Mouse (Mus musculus): ENCODE data around the gene Slc39a11.

The Slc39a11 gene

DNA sequence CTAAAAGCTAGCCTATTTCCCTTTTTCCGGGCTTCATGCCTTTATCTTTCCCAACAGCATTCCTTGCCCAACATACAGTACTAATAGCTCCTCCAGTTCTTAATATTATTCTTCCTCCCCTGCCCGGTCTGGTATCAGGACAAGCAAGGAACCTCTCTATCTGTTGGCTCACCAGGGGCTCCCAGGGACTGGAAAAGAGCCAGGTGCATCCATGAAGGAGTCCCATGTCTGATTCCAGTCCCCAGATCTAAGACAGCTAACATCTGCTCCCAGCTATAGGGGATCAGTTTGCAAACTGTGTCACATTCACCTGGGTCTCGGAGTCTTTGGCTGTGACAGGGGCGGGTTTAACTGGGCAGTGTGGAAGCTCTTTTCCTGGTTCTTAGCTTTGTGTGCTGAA is 388.5 kb downstream of the Slc39a11 start:
- DNase-seq (ENCODE audit: low read depth in 2 of 2, low spot score in 2 of 2): no peak

DNA sequence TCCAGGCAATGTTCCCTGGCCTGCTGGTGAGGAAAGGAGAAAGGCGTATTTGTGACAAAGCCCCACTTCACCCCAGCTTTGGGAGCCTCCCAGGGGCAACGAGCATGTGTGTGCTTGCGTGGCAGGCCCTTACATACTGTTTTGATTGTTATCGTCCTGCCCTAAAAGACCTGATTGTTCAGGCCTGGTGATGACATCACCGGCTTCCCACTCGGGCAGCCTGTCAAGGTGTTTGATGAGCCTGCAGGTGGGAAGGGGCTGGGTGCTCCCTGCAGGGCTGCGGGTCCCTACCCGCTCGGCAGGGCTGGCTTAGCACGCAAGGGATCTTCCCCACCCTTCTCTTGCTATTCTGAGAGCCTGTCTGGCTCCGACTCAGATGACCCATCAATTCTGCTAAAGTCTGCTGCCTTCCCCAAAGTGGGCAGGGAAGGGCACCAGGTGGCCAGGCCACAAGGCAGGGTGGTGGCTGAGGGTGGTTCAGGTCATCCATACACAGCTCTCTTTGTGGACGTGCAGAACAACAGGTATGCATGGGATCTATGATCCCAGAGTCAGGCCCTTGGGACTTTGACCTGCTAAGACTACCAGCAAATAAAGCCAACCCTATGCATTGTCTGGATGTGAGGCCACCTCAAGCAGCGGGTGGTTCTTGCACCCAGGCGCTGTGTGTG is 390.0 kb downstream of the Slc39a11 start:
- no peak for DNase-seq (ENCODE audit: low read depth in 2 of 2, low spot score in 2 of 2)

DNA sequence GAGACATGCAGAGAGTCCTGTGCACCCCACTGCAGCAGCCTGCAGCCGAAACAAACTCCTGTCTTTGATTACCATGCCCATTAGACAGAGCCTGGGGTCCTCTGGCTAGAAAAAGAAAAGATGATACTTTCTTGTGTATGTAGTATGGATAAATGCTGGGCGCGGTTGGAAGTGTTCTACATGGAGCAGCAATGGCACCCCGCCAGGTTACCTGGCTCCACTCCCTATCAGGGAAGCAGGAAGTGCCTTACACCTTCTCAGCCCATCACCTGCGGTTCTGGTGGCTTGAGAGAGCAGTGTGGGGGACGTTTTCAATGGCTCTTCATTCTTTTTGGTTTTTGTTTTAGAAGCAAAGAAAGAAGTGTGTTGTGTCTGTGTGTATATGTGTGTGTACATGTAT is 391.9 kb downstream of the Slc39a11 start:
- DNase-seq (ENCODE audit: low read depth in 2 of 2, low spot score in 2 of 2): no peak

DNA sequence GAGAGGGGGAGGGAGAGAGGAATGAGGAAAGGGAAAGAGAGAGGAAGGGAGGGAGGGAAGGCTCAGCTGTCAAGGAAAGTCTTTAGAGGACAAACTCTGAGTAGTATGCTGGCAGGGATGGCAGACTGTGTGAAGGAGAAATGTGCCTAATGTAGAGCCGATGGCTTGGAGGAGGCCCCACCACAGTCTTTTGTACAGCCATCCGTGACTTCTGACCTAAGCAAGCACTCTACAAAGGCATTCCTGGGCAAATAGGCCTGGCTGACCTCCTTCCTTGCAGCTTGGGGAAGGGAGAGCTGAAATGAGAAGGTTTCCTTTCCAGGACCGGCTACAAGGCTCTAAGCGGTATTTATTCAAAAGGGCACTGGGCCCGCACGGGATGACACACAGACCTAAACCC is 395.2 kb downstream of the Slc39a11 start:
- DNase-seq (ENCODE audit: low read depth in 2 of 2, low spot score in 2 of 2): no peak

DNA sequence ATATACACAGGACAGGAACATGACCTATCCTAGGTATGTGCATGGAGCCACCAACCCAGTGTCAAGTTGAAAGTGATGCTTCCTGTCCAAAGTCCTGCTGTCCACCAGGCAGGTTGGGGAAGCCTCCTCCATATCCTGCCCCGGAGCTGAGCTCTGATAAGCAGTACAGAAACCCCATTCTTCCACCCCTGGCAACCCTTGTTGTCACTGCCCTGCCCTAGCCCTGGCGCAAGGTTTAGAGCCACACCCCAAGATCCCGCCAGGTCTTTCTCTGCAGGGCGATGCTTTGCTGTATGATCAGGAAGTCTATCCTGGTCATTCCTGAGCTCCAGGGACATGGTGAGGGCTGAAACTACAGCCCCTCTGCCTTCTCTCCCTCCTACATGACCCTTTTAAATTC is 396.7 kb downstream of the Slc39a11 start:
- DNase-seq (ENCODE audit: low read depth in 2 of 2, low spot score in 2 of 2): no peak

DNA sequence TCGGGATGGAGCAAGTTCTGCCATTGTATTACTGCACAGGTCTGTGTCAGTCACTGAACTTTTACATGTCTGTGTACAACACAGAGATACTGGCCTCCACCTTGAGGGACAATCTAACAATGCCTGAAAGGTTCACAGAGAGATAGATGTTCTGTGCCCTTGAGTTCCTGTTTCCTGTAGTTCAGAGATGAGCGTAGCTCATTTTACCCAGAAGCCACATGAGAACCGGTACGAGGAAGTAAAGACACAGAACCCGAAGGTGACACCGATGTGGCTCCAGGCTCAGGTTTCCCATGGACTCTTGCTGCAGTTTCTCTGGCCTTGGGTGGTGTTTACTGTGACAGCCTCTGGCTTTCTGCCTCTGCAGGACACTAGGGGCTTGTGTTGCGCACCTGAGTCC is 398.7 kb downstream of the Slc39a11 start:
- DNase-seq (ENCODE audit: low read depth in 2 of 2, low spot score in 2 of 2): peak in 1 of 2 experiments; percentile 5

DNA sequence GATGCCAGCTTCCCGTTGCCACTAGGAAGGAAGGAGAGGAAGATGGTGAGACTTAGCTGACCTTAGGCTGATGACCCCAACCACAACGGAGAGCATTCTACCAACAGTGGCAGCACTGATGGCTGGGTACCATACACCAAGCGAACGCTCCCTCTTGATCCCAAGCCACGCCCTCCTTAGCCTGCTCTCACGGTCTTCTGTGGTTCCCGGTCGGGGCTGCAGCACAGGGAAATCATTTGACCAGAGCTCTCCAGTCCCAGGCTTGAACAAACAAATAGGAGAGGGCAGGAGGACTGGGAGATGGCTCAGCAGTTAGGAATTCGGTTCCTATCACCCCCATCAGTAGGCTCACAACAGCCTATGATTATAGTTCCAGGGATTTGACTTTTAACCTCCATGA is 403.4 kb downstream of the Slc39a11 start:
- DNase-seq (ENCODE audit: low read depth in 2 of 2, low spot score in 2 of 2): no peak

DNA sequence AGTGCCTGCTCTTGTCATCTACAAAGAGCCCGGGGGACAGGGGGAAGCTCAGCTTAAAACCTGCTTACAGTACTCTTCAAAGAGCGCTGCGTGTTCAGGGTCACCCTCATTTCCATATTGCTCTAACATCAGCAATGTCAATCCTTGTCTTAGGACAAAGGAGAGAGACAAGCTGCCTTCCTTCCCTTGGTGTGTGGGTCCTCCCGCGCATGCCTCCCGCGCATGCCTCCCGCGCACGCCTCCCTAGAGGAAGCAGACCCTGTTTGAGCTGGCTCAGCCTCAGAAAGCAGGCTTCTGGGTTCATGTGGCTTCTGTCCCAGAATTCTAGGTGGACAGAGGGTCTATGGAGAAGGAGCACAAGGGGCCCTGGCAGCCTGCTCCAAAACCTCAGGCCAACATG is 404.2 kb downstream of the Slc39a11 start:
- DNase-seq (ENCODE audit: low read depth in 2 of 2, low spot score in 2 of 2): no peak

DNA sequence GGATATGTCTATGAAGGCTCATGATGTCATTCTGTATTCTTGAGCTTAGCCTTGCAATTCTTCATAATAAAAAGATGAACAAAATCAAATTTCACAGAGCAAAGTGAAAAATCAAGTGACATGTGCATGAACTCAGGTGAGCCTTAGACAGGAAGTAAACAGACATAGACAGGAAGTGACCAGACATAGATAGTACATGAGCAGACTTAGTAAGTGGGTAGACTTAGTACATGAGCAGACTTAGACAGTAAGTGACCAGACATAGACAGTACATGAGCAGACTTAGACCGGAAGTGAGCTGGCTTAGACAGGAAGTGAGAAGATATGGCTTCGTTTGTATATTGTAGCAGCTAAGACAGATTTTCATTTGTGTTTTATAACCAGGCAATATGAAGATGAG is 415.4 kb downstream of the Slc39a11 start:
- DNase-seq (ENCODE audit: low read depth in 2 of 2, low spot score in 2 of 2): no peak

DNA sequence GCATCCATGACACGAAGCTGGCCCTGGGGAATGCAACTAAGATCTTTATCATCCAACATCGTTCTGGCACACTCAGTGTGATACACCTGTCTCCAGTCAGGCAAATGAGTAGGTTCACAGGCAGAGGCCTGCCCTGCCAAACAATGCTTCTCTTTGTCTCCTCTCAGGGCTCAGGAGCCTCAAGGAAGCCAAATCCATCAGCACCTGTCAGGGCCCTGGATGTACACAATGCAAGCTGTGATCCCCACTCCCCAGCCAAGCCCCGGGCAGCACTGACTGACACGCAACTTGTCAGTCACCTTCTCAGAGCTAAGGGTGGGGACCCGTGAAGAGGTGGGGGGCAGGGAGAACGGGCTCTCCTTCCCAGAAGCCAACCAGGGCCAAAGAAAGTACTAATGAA is 417.8 kb downstream of the Slc39a11 start:
- no peak for DNase-seq (ENCODE audit: low read depth in 2 of 2, low spot score in 2 of 2)

DNA sequence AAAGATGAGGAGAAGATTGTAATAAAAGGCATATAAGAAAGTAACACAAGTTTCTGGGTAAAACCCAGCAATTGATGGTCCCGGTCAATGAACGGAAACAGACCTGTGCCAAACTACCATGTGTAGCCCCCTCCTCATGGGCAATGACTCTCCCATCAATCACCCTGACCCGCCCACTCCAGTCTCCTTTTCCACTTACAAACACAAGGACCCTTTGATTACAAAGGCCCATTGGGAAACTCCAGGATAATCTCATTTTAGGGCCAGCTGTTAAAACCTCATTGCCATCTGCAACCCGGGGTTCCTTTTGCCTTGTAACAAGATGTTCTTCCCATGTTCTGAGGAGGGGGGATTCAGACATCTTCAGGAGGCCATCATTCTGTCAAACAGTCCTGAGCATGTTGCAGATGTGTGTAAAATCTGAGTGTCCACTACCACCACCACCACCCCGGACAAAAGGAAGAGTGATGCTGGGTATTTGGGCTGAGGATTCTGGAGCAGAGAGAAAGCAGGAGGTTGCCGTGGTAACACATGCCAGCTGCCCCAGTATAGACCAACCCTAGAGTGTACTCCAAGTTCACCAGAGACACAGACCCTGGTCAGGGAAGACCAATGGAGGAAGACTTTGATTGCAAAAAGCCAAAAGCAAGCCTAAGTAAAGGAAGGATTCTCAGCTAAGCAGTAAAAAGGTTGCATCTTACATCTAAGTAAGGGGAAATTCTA is 419.3 kb downstream of the Slc39a11 start:
- DNase-seq (ENCODE audit: low read depth in 2 of 2, low spot score in 2 of 2): no peak

DNA sequence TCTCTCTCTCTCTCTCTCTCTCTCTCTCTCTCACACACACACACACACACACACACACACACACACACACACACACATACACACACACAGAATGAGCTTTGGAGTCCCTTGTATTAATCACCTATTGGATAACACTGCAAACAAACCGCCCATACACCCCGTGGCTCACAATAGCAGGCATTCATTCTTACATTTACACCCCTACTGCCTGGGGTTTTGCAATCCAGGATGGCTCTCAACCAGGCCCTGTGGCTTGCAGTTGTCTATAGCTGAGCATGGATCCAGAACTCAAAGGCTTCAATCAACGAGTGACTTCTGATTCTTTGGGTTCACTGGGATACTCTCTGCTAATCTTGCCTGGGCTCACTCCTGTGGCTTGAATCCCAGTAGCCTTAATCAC is 424.1 kb downstream of the Slc39a11 start:
- no peak for DNase-seq (ENCODE audit: low read depth in 2 of 2, low spot score in 2 of 2)

DNA sequence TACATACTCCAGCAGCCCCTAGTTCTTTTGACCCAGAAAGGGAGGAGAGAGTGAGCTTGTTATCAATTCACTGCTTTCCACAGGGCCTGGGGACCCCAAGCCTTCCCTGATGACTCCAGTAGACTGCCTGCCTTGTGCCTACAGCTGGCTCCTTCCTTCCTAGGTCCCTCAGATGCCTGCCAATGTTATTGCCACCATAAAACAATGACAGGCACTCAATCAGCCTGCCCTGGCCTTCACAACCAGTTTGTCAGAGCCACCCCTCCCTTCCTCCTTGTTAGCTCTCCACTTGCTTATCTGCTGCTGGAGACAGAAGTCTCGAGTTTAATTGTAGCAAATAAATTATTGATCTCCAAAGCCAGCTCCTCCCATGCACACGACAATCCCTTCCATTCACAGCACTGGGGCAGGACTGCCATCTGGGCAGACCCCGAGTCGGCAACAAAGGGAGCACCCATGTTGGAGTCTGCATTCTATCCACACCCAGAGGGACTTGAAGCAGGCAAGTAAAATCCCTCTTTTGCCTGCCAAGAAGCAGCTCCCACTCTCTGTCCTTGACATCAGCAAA is 426.0 kb downstream of the Slc39a11 start:
- DNase-seq (ENCODE audit: low read depth in 2 of 2, low spot score in 2 of 2): no peak

DNA sequence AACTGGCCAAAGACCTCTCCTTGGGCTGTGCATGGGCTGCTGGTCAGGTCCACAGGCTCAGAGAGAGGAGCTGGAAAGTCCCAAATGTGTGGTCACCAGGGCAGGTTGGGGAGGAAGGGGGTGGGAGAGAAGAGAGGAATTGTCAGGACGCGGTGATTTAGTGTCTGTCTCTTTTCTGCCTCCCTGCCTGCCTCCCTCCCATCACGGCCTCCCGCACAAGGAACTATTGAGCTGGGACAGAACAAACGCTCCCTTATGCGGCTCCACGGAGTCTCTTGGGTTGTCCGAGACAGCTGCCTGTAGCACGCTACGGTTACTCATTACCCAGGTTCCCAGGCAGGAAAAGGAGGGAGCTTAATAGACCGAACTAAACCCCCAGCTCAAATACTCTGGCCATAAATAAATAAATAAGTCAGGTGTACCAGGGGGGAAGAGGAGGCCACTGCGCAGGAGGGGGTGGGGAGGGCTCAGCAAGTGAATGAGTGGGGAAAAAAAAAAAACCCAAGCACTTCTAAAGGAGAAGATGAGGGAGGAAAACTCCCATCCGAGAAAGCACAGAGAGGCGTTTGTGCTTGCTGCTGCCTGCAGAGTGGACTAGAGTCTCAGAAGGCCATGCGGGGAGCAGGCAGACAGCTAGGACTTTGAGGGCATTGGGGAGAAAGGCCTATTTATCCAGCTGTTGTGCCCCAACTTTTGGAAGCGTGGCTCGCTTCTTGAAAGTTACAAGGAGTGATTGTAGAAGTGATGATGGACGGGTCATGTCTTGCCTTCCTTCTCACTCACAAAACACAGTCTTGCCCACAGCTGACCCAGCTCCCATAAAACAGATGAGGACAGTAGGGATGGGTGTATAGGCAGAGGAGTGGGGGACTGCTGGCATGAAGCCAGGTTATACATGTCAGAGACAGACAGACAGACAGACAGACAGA is 428.3 kb downstream of the Slc39a11 start:
- DNase-seq (ENCODE audit: low read depth in 2 of 2, low spot score in 2 of 2): no peak

DNA sequence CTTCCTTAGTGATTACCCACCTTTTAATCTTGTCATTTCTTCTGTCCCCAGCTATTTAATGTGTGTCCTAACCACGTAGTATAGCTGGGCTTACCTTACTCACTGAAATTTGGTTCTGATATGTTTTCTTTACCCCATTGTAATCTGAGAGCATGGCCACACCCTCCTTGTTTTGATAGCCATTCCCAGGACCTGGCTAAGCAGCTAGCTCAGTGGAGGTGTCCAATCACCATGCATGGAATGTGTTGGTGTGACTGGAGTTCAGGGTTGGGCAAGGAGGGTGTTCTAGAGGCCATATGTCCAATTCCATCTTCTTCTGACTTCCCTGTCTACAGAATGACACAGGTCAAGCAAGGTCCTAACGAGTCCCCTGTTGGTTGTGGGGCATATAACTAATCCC is 429.2 kb downstream of the Slc39a11 start:
- no peak for DNase-seq (ENCODE audit: low read depth in 2 of 2, low spot score in 2 of 2)

DNA sequence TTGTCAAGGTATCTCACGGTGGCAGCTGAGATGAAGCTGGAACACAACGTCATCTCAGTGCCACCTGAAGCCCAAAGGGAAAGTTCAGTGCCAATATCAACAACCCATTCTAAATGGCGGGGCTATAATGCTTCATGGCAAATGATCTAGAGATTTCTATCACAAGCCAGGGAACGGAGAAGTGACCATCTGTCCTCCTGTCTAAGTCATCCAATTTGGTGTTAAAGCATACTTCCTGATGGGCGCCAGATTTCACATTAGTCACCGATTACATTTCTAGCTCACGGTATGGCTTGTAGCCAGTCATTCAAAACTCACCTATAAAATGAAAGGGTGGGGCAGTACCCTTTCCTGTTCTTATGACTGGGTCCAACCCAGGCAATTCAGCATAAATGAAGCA is 435.1 kb downstream of the Slc39a11 start:
- DNase-seq (ENCODE audit: low read depth in 2 of 2, low spot score in 2 of 2): no peak

DNA sequence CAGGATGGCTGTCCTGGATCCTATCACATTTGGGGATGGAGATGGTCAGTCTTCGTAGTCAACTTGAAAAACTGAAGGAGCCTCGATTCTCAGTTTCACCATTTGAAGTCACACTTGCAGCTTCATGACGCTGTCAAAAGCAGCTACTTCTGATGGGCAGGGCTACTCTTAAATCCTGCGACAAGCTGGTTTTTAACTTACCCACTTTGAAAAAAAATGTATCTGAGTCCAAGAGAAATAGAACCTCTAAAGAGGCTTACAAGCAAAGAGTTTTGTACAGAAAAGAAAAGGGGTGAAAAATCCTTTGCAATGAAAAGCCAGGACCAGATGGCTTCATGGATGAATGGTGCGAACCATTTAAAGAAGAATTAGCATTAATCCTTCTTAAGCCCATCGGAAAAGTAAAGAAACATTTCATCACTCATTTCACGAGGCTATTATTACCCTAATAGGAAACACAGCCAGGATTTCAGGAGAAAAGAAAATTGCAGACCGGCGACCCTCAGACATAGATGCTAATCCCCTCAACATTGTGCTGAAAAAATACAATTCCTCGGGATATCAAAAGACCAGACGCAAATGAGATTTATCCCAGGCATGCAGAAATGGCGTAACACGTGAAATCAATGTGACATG is 437.4 kb downstream of the Slc39a11 start:
- no peak for DNase-seq (ENCODE audit: low read depth in 2 of 2, low spot score in 2 of 2)

DNA sequence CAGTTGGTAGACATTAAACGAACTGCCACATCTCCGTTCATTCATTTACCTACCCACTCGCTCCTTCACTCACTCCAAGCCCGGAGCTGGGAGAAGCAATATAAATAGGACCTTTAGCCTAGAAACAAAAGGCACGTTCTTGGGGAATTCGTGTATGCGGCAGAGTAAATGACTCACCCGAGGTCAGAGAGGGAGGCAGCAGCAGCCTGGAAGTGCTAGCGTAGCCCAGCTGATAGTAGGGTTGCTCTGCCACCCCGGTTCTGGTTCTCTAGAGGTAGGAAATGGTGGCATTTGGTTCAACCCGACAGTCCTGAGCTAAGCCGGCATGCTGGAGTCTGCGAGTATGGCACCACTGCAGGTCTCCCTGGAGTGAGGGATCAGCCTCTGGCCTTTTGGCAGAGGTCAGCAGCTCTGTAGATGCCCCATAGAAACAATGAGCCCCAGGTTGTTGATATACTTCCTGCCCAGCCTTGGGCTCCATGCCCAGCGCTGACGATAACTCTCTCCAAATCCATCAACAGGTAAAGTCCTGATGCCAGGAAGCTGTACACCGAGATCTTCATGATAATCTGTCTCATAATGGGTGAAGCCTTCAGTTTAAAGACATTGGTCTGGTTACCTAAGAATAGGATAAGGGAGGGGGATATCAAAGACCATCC is 440.5 kb downstream of the Slc39a11 start:
- no peak for DNase-seq (ENCODE audit: low read depth in 2 of 2, low spot score in 2 of 2)

DNA sequence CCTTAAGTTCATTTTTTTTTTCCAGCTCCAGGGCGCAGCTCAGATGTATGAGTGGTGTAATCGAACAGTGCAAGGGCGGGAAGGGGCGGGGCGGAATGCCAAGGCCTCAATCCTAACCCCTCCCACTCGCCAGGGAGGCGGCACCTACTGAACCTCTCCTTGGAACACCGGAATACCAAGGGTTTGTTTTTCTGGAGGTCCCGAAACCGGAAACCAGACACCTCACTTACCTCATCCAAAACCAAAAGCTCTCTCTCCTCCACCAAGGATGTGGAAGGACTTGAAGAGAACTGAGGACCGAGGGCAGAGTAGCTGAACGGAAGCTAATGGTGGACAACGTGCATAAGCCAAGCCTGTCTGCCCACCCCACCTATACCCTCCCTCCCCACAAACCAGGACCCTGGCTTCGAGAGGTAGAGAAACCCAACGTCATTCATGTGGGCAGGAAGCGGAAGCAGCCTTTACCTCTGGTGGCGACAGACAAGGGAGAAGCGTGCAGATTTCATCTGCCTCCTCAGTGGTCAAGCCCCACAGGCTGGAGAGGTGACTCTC is 441.3 kb downstream of the Slc39a11 start:
- DNase-seq (ENCODE audit: low read depth in 2 of 2, low spot score in 2 of 2): no peak

DNA sequence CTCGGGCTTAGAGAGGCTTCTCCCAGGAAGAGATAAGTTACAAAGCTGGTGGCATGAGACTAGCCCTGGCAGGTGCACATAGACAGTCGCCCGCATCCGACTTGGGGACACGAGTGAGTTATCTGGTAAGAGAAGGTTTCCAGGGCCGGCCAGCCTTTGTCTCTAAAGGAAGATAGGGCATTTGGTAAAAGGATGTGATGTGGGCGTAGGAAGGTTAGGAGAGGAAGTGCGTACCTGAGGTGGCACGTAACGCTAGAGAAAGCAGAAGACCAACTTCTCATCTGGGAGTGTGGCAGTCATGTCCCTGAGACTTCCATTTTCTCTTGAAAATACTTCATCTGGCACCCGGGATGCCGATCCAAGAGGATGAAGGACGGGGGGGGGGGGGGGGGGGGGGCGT is 441.9 kb downstream of the Slc39a11 start:
- DNase-seq (ENCODE audit: low read depth in 2 of 2, low spot score in 2 of 2): no peak
